Mouse (Mus musculus) forebrain, embryonic 13.5 days (tissue): ENCODE results near the gene Efemp2. TPM values are rescaled to one million over a fixed set of nuclear protein-coding genes. Genes with fewer than 3 reads are reported as not detected.

Experiments used
- ATAC-seq: fragments of 200-750 bp; cut with Nextera tagmentation; 2 replicates; pipeline ENCODE4 v1.8.0; 2017
- H3K27ac ChIP-seq: fragments of 300-500 bp; sonication (generic); 2 replicates; pipeline ENCODE4 v1.5.1; 2015; ENCODE audit warnings: inconsistent platforms, mild to moderate bottlenecking, moderate library complexity
- H3K27me3 ChIP-seq: fragments of 300-500 bp; sonication (generic); 2 replicates; pipeline ENCODE4 v1.6.1; 2015; ENCODE audit warnings: mild to moderate bottlenecking, inconsistent platforms
- H3K36me3 ChIP-seq: fragments of 300-500 bp; sonication (generic); 2 replicates; pipeline ENCODE4 v1.6.1; 2015; ENCODE audit warnings: mild to moderate bottlenecking, inconsistent platforms; ENCODE audit not compliant: poor library complexity, severe bottlenecking
- H3K4me1 ChIP-seq: fragments of 300-500 bp; sonication (generic); 2 replicates; pipeline ENCODE4 v1.6.1; 2015; ENCODE audit warnings: inconsistent platforms
- H3K4me2 ChIP-seq: fragments of 300-500 bp; sonication (generic); 2 replicates; pipeline ENCODE4 v1.6.1; 2015; ENCODE audit warnings: inconsistent platforms, mild to moderate bottlenecking, moderate library complexity
- H3K4me3 ChIP-seq: fragments of 300-500 bp; sonication (generic); 2 replicates; pipeline ENCODE4 v1.5.1; 2015; ENCODE audit warnings: mild to moderate bottlenecking, inconsistent platforms
- H3K9ac ChIP-seq: fragments of 300-500 bp; sonication (generic); 2 replicates; pipeline ENCODE4 v1.6.1; 2015; ENCODE audit warnings: mild to moderate bottlenecking, inconsistent platforms
- H3K9me3 ChIP-seq: fragments of 300-500 bp; sonication (generic); replicated peaks from 2 replicates; pipeline ENCODE4 v1.6.1; 2016; ENCODE audit warnings: inconsistent platforms
- WGBS: fragments of 180-500 bp; shearing (Covaris S2); methylation state at CpG from one replicate; pipeline ENCODE4 v1.1.7; 2015; 5-methylcytosine and 5-hydroxymethylcytosine counted together
- polyA plus RNA-seq: library from polyadenylated mRNA; unstranded; fragments of >200 nt; fragmentation: Nextera tagmentation; extraction: Ambion mirVana; gene quantifications from 2 replicates; pipeline ENCODE4 v1.2.1, GENCODE M21; 2015

Efemp2 gene
- 30.7 and 31.1 TPM in 2 replicates for polyA plus RNA-seq

DNA sequence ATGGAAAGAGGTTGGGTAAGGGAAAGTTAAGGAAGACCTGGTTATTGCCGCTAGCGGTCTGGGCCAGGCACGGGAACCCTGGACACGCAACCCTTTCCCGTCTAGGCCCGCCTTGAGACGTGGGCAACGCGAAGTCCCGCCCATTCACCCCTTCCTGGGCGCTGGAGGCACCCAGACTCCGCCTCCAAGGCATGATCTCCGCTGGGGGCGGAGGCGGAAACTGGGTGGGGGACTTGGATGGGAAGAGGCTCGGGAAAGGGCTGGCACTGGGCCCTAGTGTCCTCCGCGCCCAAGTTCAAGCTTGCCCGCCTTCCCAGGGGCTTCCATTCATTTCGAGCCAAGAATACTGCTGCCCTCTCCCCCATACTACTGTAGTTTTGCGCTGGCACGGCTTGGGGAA is at the start of gene Efemp2:
Gene Efemp2 (plus strand): TSS at position 235 of the 400 bp plus-strand sequence.
- WGBS, result 2% methylated on average over 22 of the region's 22 CpGs

DNA sequence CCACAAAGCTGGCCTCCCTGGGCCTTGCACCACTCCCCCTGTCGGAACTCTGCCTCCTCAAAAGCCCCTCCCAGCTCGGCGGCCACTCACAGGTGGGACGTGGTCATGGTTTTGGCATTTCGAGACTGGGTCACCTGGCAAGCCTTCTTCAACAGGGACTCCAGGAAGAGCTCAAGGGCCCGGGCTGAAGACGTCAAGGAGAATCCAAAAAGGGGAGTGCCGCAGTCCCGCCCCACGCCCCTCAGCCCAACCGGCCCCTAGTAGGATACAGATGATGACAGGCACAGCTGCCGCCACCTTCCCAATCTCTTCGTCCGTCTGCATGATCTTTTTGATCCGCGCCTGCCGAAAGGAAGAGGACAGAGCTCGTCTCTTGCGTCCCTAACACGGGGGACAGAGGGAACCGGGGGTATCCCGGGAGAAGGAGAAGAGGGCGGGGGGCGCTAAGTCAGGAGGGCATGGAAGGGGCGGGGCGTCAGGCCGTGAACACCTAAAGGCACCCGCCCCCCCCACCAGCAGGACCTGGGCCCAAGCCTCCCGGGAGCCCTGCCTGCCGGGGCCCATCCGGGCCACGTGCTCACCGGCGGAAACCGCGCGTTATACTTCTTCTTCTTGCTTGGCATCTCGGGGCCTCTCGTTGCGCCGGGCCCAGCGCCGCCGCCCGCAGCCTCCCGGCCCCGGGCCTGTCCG is 49.5 kb upstream of the Efemp2 start:
- Histone ChIP-seq H3K27ac (peak overlapping the region; percentile 87), H3K9ac (peak overlapping the region; percentile 84), H3K4me3 (peak overlapping the region; percentile 89), H3K4me1 (peaks cover 38% of the 10 kb centered on the region), H3K36me3 (peaks cover 57% of the 10 kb centered on the region), H3K4me2 (peak overlapping the region; percentile 92), H3K27me3 (no peaks in the 10 kb centered on the region), H3K9me3 (no peaks in the 10 kb centered on the region)
- ATAC-seq, result peak; percentile 59
- WGBS, result under 1% methylated on average over 40 of the region's 48 CpGs

More for the DNA sequence above, at the start of gene Efemp2:
- H3K9me3 ChIP-seq, result no peaks in the 10 kb centered on the region
- peak; percentile 65 for ATAC-seq
- H3K4me1 ChIP-seq, result peaks cover 26% of the 10 kb centered on the region
- no peaks in the 10 kb centered on the region; the same call in 1 of the 2 replicates for H3K36me3 ChIP-seq
- peak within 1 kb of the TSS; percentile 49 for H3K27ac ChIP-seq
- H3K4me3 ChIP-seq, result peak within 1 kb of the TSS; percentile 58
- H3K9ac ChIP-seq, result peak within 1 kb of the TSS; percentile 81
- H3K27me3 ChIP-seq, result no peaks in the 10 kb centered on the region
- peak within 1 kb of the TSS; percentile 96 for H3K4me2 ChIP-seq

DNA sequence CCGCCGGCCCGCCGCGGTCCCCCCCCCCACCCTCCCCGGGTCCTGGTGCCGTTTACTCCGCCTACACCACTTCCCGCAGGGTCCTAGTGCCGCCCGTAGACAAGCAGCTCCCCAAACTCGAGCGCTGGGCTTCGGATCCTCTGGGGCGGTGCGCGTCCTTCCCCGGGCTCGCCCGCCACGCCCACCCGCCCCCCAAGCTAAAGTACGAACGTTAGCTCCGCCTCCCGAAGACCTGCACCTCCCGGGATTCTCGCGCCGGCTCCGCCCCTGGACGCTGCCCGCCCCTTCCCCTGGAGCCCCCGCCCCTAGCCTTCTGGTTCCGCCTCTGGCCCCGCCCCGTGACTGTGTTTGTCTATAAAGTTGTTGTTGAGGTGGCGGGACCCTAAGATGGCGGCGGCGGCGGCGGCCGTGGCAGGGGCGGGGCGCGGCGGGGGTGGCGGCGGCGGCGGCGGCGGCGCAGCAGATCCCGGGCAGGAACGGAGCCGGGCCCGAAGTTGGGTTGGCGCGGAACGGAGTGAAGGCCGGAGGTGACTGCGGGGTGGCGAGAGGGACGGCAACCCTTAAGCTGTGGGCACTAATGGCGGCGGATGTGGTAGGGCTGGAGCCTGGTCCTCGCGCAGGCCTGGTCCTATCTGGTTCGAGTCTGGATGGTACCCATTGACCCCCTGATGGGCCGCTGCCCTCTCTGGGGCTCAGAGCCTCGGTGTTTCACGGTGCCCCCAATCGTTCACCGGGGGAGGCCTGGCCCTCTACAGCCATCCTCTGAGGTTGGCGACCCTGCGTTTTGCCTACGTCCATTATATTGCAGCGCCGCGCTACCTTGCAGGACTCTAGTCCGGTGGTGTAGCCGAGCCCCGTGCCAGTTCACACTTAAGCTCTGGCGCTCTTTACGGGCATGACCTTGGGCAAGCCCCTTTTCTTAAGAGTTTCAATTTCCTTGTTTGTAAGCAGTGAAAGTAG is 48.7 kb upstream of the Efemp2 start, which contains the start of the genes Drap1 and AI837181:
Gene Drap1 (minus strand): TSS at position 198 of the 960 bp plus-strand sequence.
Gene AI837181 (plus strand): TSS at position 363 of the 960 bp plus-strand sequence.
- WGBS, result under 1% methylated on average over 63 of the region's 87 CpGs
- Histone ChIP-seq H3K9me3 (no peaks in the 10 kb centered on the region), H3K27me3 (no peaks in the 10 kb centered on the region), H3K4me2 (peak within 1 kb of the TSS; percentile 92), H3K27ac (peak within 1 kb of the TSS; percentile 87), H3K9ac (peak within 1 kb of the TSS; percentile 94), H3K36me3 (peaks cover 51% of the 10 kb centered on the region), H3K4me1 (peaks cover 38% of the 10 kb centered on the region), H3K4me3 (peak within 1 kb of the TSS; percentile 89)
- ATAC-seq, result peak; percentile 95

DNA sequence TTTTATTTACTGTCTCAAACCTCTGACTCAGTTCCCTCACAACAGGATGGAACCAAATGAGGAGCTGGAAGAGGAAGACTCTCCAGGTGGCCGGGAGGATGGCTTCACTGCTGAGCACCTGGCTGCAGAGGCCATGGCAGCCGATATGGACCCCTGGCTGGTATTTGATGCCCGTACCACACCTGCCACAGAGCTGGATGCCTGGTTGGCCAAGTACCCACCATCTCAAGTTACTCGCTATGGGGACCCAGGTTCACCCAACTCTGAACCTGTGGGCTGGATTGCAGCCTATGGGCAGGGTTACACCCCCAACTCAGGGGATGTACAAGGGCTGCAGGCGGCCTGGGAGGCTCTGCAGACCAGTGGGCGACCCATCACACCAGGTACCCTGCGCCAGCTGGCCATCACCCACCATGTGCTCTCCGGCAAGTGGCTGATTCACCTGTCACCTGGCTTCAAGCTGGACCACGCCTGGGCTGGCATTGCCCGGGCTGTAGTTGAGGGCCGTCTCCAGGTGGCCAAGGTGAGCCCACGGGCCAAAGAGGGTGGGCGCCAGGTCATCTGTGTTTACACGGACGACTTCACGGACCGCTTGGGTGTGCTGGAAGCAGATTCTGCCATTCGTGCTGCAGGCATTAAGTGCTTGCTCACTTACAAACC is 47.7 kb upstream of the Efemp2 start:
- peaks cover 38% of the 10 kb centered on the region for H3K4me1 ChIP-seq
- WGBS, result 91% methylated on average over 18 of the region's 18 CpGs
- H3K4me2 ChIP-seq, result peak overlapping the region; percentile 71

DNA sequence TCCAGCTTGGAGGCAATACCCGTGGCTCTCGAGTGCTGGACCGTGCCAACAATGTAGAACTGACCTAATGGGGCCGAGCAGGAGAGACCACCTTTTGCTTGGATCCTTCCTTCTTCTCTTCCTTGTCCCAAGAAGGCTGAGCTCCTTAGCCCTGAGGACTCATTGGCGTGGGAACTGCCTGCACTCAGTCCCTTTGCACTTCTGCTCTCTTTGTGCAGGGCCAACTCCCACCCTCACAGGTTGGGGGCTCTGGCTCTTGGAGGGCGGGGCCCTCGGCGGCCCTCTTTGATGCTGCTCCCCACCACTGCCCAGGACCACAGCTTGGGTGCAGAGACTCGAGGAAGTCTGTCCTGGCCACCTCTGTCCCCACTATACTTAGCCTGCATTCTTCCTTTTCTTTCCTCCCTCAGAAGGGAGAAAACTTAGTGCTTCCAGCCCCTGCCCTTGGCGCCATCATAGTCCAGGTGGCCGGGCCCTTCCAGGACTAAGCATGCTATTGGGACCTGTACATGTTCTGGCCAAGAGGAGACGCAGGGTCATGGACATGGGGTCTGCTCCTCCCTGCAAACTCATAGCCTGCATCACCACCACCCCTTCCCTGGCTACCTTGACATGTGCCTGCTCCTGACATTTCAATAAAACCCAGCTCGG is 47.0 kb upstream of the Efemp2 start:
- 0 out of 2 replicates have a peak overlapping the region, but pooled peaks have one; percentile 31 for H3K9ac ChIP-seq
- H3K27ac ChIP-seq, result no peak overlapping the region
- ATAC-seq, result no peak
- peak overlapping the region; percentile 71; the same call in 1 of the 2 replicates for H3K4me2 ChIP-seq
- peaks cover 38% of the 10 kb centered on the region for H3K4me1 ChIP-seq
- WGBS, result 95% methylated on average over 13 of the region's 13 CpGs
- H3K9me3 ChIP-seq, result no peaks in the 10 kb centered on the region
- H3K27me3 ChIP-seq, result no peaks in the 10 kb centered on the region
- peaks cover 34% of the 10 kb centered on the region for H3K36me3 ChIP-seq
- H3K4me3 ChIP-seq, result no peak overlapping the region

More for the DNA sequence above, 47.7 kb upstream of the Efemp2 start:
- no peak for ATAC-seq
- H3K27ac ChIP-seq, result peak overlapping the region; percentile 5; the same call in 1 of the 2 replicates
- H3K9ac ChIP-seq, result peak overlapping the region; percentile 94
- H3K4me3 ChIP-seq, result peak overlapping the region; percentile 89
- no peaks in the 10 kb centered on the region for H3K27me3 ChIP-seq
- peaks cover 41% of the 10 kb centered on the region for H3K36me3 ChIP-seq
- no peaks in the 10 kb centered on the region for H3K9me3 ChIP-seq

DNA sequence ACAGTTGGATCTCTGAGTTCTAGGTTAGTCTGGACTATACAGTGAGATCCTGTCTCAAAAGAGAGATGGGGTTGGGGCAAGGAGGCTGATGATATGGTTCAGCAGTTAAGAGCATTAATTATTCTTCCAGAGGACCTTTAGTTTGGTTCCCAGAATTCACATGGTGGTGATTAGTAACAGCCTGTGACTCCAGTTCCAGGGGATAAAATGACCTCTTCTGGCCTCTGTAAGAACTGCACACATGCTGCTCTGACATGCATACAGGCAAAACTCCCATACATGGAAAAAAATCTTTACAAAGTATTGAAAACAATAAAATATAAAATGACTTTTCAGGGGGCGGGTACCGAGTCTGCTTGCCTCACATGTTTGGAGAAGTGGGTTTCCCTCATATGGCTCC is 45.7 kb upstream of the Efemp2 start:
- Histone ChIP-seq H3K4me2 (no peak overlapping the region), H3K36me3 (peaks cover 27% of the 10 kb centered on the region), H3K9me3 (no peaks in the 10 kb centered on the region), H3K9ac (no peak overlapping the region), H3K27ac (no peak overlapping the region), H3K27me3 (no peaks in the 10 kb centered on the region), H3K4me1 (peaks cover 33% of the 10 kb centered on the region), H3K4me3 (no peak overlapping the region)
- 86% methylated on average over 2 of the region's 2 CpGs for WGBS
- ATAC-seq, result no peak

DNA sequence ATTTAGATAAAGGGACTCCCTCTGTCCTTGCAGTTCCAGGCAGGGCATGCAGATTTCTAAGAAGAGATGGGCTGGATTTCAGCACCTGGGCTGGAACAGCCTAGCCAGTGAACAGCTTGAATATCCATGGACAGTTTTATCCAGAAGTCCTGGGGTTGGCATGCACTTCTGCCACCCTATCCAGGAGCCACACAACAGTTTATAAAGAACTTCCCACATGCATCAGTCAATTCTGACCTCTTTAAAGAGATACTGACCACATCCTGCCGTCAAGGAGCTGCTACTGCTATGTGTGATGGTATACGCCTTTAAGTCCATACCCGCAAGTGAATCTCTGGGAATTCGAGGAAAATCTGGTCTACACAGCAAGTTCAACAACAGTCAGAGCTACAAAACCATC is 44.5 kb upstream of the Efemp2 start:
- Histone ChIP-seq H3K36me3 (peaks cover 24% of the 10 kb centered on the region), H3K4me1 (peaks cover 29% of the 10 kb centered on the region), H3K27ac (no peak overlapping the region), H3K9ac (no peak overlapping the region), H3K9me3 (no peaks in the 10 kb centered on the region), H3K4me3 (no peak overlapping the region), H3K4me2 (no peak overlapping the region), H3K27me3 (no peaks in the 10 kb centered on the region)
- WGBS, result 87% methylated on average over 4 of the region's 4 CpGs
- no peak for ATAC-seq

DNA sequence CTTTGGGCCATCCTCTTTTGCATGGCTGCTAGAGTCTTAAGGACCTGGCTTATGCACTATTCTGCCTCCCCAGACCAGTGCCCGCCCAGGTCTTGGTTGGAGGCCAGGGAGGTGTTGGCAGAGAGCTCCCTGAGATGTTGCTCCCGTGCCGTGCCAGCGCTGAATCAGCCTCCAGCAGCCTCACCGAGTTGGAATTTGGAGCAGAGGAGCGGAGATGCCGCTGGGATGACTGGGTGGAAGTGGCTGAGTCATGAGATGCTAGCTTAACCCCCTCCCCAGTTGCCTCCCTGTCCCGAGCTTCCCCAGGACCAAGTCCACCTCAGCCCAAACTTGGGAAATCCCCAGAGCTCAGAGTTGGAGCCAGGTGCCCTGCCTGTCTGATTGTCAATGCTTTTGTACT is 43.9 kb upstream of the Efemp2 start:
- 76% methylated on average over 8 of the region's 8 CpGs for WGBS
- no peaks in the 10 kb centered on the region for H3K27me3 ChIP-seq
- no peak overlapping the region for H3K9ac ChIP-seq
- H3K9me3 ChIP-seq, result no peaks in the 10 kb centered on the region
- peaks cover 29% of the 10 kb centered on the region for H3K4me1 ChIP-seq
- no peak overlapping the region for H3K4me3 ChIP-seq
- no peak overlapping the region for H3K27ac ChIP-seq
- H3K36me3 ChIP-seq, result peaks cover 24% of the 10 kb centered on the region
- no peak overlapping the region for H3K4me2 ChIP-seq
- ATAC-seq, result no peak

DNA sequence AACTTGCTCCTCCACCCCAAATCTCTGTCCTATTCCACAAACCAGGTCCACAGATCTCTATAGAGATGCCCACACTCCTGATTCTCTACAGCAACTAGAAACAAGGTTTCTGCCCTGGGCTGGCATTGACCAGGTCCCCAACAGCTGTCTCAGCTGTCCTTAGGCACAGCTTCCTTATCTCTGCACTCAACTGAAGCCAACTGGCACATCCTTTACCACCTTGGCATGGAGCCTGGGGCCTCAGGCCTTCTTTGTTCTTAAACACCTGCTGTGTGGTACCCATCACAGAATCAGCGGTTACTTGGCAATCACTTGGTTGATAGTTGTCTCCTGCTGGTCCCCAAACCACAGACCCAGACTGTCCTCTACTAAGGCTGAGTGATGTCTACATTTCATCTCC is 43.3 kb upstream of the Efemp2 start:
- Histone ChIP-seq H3K4me3 (no peak overlapping the region), H3K27ac (no peak overlapping the region), H3K4me1 (peaks cover 29% of the 10 kb centered on the region), H3K9ac (no peak overlapping the region), H3K27me3 (no peaks in the 10 kb centered on the region), H3K4me2 (no peak overlapping the region), H3K9me3 (no peaks in the 10 kb centered on the region), H3K36me3 (peaks cover 24% of the 10 kb centered on the region)
- no peak for ATAC-seq
- 86% methylated on average over 1 of the region's 1 CpGs for WGBS

DNA sequence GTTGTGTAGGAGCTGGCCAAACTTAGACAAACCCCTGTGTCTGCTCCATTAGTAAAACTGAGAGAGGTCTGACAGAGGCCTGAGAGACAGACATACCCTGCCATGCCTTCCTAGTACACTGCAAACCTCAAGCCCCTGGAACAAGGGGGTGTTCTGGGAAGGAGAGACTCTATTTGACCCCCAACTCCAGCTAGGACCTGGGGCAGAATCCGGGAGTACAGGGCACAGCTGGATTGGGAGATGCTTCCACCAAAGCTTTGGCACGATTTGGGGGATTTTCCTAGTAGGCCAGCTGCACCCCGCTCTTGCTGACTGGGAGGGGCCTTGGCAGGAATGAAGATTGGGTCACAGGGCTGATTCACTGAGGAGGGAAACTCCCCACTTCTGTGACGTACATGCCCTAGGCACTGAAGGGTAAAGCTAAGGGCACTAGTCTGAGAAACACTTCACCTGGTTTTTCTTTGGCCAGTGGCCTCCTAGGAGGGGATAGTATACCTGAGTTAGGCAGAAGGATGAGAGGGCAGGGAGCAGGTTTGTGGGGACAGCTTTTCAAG is 41.8 kb upstream of the Efemp2 start:
- H3K4me3 ChIP-seq, result no peak overlapping the region
- H3K4me1 ChIP-seq, result peaks cover 13% of the 10 kb centered on the region
- H3K27ac ChIP-seq, result no peak overlapping the region
- no peaks in the 10 kb centered on the region for H3K9me3 ChIP-seq
- no peak overlapping the region for H3K4me2 ChIP-seq
- 84% methylated on average over 4 of the region's 4 CpGs for WGBS
- no peak for ATAC-seq
- no peak overlapping the region for H3K9ac ChIP-seq
- peaks cover 13% of the 10 kb centered on the region for H3K36me3 ChIP-seq
- 0 out of 2 replicates have a peak, but pooled peaks cover 3% of the 10 kb centered on the region for H3K27me3 ChIP-seq
